Mouse (Mus musculus) lung, postnatal 0 days (tissue): ENCODE data around the gene Ahctf1. TPM values are rescaled to one million over a fixed set of nuclear protein-coding genes. Genes with fewer than 3 reads are reported as not detected.

ENCODE experiments used
- ATAC-seq: fragments of 200-750 bp; cut with Nextera tagmentation; 2 replicates; pipeline ENCODE4 v1.8.0; 2017; ENCODE audit warnings: moderate library complexity
- DNase-seq: peaks from one replicate; pipeline ENCODE4 v3.0.0-alpha.2; 2016; ENCODE audit warnings: low spot score
- H3K27ac ChIP-seq: fragments of 300-500 bp; sonication (generic); 2 replicates; pipeline ENCODE4 v1.5.1; 2014; ENCODE audit warnings: antibody characterized with exemption, mild to moderate bottlenecking, low read length, mixed read lengths
- H3K27me3 ChIP-seq: fragments of 300-500 bp; sonication (generic); replicated peaks from 2 replicates; pipeline ENCODE4 v1.6.1; 2014; ENCODE audit warnings: low read length, mixed read lengths; ENCODE audit not compliant: insufficient read depth
- H3K36me3 ChIP-seq: fragments of 300-500 bp; sonication (generic); 2 replicates; pipeline ENCODE4 v1.6.1; 2014; ENCODE audit warnings: low read length, mixed read lengths; ENCODE audit not compliant: insufficient read depth
- H3K4me1 ChIP-seq: fragments of 300-500 bp; sonication (generic); 2 replicates; pipeline ENCODE4 v1.6.1; 2014; ENCODE audit warnings: antibody characterized with exemption, low read depth, low read length, mixed read lengths; ENCODE audit not compliant: insufficient read depth
- H3K4me2 ChIP-seq: fragments of 300-500 bp; sonication (generic); replicated peaks from 2 replicates; pipeline ENCODE4 v1.6.1; 2014; ENCODE audit warnings: low read depth, mild to moderate bottlenecking, low read length, moderate library complexity, mixed read lengths
- H3K4me3 ChIP-seq: fragments of 300-500 bp; sonication (generic); 2 replicates; pipeline ENCODE4 v1.5.1; 2014; ENCODE audit warnings: low read depth, low read length
- H3K9ac ChIP-seq: fragments of 300-500 bp; sonication (generic); replicated peaks from 2 replicates; pipeline ENCODE4 v1.6.1; 2014; ENCODE audit warnings: low read depth, mild to moderate bottlenecking
- H3K9me3 ChIP-seq: fragments of 300-500 bp; sonication (generic); 2 replicates; pipeline ENCODE4 v1.6.1; 2016; ENCODE audit warnings: low read length, mixed read lengths
- CTCF ChIP-seq: IDR thresholded peaks from 2 replicates; pipeline ENCODE4 v1.5.1; 2016; ENCODE audit warnings: antibody characterized with exemption, mild to moderate bottlenecking
- EP300 ChIP-seq: IDR thresholded peaks from 2 replicates; pipeline ENCODE4 v1.6.1; 2016; ENCODE audit warnings: antibody characterized with exemption, mild to moderate bottlenecking, control low read depth
- WGBS: fragments of 180-500 bp; shearing (Covaris S2); extraction: QIAGEN DNeasy Blood & Tissue Kit; methylation state at CpG from one replicate; pipeline ENCODE4 v1.1.7; 2014; 5-methylcytosine and 5-hydroxymethylcytosine counted together
- polyA plus RNA-seq: library from polyadenylated mRNA; unstranded; fragments of >200 nt; fragmentation: Nextera tagmentation; extraction: Ambion mirVana; gene quantifications from 2 replicates; pipeline ENCODE4 v1.2.1, GENCODE M21; 2015

Ahctf1 gene
- polyA plus RNA-seq, 1 experiment from 2014 or later: 9.4 TPM

DNA sequence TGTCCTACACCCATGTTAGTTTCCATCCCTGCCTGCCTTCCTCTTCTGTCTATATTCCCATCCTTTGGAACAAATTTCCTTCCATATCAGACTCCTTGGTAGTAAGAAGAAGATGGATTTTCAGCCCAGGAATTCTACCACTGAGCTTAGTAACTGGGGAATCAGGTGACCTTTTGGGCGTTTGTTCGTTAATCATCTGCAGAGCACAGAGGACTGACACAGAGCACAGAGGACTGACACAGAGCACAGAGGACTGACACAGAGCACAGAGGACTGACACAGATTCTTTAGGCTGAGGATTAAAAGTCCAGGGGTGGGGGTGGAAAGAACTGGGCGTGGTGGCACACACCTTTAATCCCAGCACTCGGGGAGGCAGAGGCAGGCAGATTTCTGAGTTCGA is 2.3 kb upstream of the Ahctf1 start:
- no peak overlapping the region for H3K9ac ChIP-seq
- H3K9me3 ChIP-seq: no peaks in the 10 kb centered on the region
- H3K27ac ChIP-seq: no peak overlapping the region
- H3K27me3 ChIP-seq: no peaks in the 10 kb centered on the region
- WGBS: 82% methylated on average over 5 of the region's 5 CpGs
- TF ChIP-seq CTCF (no peak), EP300 (no peak)
- no peak for DNase-seq
- 0 out of 2 replicates have a peak, but pooled peaks cover 5% of the 10 kb centered on the region for H3K4me1 ChIP-seq
- ATAC-seq: no peak
- no peaks in the 10 kb centered on the region for H3K36me3 ChIP-seq
- no peak overlapping the region for H3K4me2 ChIP-seq
- no peak overlapping the region for H3K4me3 ChIP-seq

DNA sequence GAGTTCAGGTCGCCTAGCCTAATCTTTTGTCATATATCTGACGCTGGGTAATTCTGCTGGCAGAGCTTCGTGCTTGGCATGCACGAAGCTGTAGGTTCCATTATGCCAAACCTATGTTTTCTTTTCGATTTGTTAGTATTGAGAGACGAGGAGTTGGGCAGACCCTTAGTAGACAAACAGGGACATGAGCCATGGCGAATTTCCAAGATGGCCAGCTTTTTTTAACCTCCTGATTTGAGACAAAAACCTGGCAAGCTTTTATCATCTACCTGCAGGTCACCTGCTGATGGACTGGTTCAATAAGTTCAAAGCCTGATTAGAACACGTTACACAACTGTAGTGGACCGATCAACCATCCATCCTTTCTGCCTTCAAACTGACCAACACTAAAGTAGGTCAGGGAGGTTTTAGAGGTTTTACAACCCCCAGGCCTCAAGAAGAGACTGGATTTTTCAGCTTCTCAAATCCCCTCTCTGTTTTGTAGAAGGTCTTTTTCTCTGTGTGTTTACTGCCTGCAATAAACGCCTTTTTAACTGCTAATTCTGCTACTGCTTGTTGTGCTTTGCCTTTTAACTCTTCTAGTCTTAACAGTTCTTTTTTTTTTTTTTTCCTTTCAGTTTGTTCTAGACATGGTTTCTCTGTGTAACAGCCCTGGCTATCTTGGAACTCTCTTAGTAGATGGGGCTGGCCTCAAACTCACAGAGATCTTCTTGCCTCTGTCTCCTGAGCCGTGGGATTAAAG is 831 bp upstream of the Ahctf1 start:
- TF ChIP-seq CTCF (no peak), EP300 (no peak; the same call in 1 of the 2 replicates)
- ATAC-seq (no peak), DNase-seq (peak; percentile 31)
- 33% methylated on average over 11 of the region's 11 CpGs for WGBS
- H3K4me2 ChIP-seq: peak overlapping the region; percentile 87
- peak overlapping the region; percentile 97; the same call in 1 of the 2 replicates for H3K27ac ChIP-seq
- H3K4me3 ChIP-seq: peak overlapping the region; percentile 83
- H3K36me3 ChIP-seq: no peaks in the 10 kb centered on the region
- 0 out of 2 replicates have a peak, but pooled peaks cover 5% of the 10 kb centered on the region for H3K4me1 ChIP-seq
- no peaks in the 10 kb centered on the region for H3K9me3 ChIP-seq
- H3K9ac ChIP-seq: no peak overlapping the region; the same call in 1 of the 2 replicates
- H3K27me3 ChIP-seq: no peaks in the 10 kb centered on the region

DNA sequence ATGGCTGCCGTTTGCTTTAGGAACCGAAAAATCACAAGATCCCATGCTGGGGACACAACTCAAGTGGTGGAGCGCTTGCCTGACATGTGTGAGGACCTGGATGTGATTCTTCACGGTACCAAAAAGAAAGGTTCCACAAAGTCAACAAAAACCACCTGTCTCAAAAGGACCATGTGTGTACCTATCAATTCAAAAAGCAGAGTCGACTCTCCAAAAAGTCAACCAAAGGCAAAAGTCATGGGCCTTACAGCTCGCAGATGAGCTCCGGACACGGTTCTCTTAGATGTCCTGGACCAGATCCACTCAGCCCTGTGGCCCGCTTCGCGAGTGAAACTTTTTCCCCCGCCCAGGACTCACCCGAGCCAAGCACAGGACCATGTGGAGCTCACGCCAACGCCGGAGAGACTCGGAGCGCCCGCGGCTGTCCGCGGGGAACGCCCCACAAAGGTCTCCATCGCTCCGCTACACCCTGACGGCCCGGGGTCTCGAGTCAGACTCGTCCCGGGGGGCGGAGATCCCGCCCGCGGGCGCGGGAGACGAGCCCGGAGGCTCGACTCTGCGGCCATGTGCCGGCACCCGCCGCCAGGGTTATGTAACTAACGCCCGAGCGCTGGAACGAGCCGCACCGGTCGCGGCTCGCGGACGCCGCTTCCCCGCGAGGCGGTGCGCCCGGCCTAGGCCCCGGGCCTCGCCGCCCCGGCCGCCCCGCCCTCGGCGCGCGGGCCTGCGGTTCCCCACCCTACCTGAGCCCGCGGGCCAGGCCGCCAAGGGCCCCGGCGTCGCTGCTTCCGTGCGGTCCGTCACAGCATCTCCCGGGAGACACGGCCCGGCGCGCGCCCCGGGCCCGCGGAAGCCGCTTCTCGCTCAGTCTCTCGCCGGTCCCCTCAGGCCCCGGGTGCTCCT is 619 bp downstream of the Ahctf1 start, which contains the start of gene Gm10518:
TSS of gene Gm10518 (plus strand) at position 767 of the 903 bp plus-strand sequence.
- Histone ChIP-seq H3K36me3 (peaks cover 3% of the 10 kb centered on the region; the same call in 1 of the 2 replicates), H3K27me3 (no peaks in the 10 kb centered on the region), H3K9me3 (no peaks in the 10 kb centered on the region), H3K27ac (peak within 1 kb of the TSS; percentile 97), H3K4me2 (peak within 1 kb of the TSS; percentile 87), H3K4me3 (peak within 1 kb of the TSS; percentile 83), H3K9ac (peak within 1 kb of the TSS; percentile 94), H3K4me1 (0 out of 2 replicates have a peak, but pooled peaks cover 5% of the 10 kb centered on the region)
- no peak for TF ChIP-seq CTCF
- TF ChIP-seq EP300: no peak
- ATAC-seq (peak; percentile 57), DNase-seq (peak; percentile 55)
- WGBS: under 1% methylated on average over 68 of the region's 94 CpGs

DNA sequence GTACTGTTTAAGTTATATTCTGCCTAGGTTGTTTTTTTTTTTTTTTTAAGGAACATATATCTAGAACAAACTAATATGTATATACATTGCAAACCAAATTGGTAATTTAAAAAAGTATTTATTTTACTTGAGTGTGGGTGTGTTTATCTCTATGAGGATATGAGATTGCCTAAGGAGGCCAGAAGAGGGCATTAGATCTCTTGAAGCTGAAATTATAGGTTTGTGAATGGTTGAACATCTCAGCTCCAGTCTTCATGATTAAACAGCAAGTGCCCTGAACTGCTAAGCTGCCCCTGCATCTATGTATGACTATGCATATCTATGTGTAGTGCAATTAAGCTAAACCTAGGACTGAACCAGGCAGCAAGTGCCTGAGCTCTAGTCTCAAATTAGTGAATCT is 4.7 kb downstream of the Ahctf1 start:
- no peak overlapping the region for H3K4me2 ChIP-seq
- H3K9me3 ChIP-seq: no peaks in the 10 kb centered on the region
- H3K4me1 ChIP-seq: 0 out of 2 replicates have a peak, but pooled peaks cover 5% of the 10 kb centered on the region
- ATAC-seq (no peak), DNase-seq (no peak)
- H3K9ac ChIP-seq: no peak overlapping the region
- peaks cover 22% of the 10 kb centered on the region for H3K36me3 ChIP-seq
- no peak for TF ChIP-seq EP300
- no peak for TF ChIP-seq CTCF
- H3K27me3 ChIP-seq: no peaks in the 10 kb centered on the region
- H3K4me3 ChIP-seq: no peak overlapping the region
- H3K27ac ChIP-seq: no peak overlapping the region

DNA sequence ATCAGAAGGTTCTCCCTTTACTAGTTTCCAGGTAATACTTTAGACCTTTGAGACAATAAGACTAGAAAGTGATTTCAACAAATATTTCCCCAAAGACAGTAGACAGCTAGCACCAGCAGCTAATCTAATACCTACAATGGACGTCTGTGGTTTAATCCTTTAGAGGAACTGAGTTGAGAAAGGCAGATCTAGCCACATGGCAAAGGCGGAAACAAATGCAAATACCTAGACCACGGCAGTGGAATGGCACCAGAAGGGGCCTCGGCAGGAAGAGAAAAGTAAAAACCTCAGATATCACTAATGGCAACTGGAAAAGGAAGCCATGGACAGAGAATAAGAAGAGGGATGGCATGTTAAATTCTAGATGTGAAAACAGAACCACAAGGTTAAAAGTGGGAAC is 16.2 kb downstream of the Ahctf1 start:
- peaks cover 41% of the 10 kb centered on the region for H3K36me3 ChIP-seq
- DNase-seq (no peak), ATAC-seq (no peak)
- H3K4me3 ChIP-seq: no peak overlapping the region
- 75% methylated on average over 4 of the region's 4 CpGs for WGBS
- TF ChIP-seq CTCF (no peak), EP300 (no peak)
- H3K9ac ChIP-seq: no peak overlapping the region
- no peaks in the 10 kb centered on the region for H3K9me3 ChIP-seq
- no peak overlapping the region for H3K27ac ChIP-seq
- H3K4me1 ChIP-seq: no peaks in the 10 kb centered on the region
- no peaks in the 10 kb centered on the region for H3K27me3 ChIP-seq
- no peak overlapping the region for H3K4me2 ChIP-seq

DNA sequence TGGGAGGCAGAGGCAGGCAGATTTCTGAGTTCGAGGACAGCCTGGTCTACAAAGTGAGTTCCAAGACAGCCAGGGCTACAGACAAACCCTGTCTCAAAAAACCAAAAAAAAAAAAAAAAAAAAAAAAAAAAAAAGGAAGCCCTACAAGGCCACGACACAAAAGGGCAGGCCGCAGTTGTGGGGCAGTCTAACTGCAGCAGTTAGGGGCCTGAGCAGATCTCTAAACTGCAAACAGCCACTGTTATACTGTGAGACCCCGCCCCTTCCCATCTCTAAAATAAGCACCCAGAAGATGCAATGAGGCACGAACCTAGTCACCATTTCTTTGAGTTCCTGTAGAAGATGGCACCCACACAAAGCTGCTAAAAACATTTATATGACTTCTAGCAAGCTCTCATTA is 18.0 kb downstream of the Ahctf1 start:
- Histone ChIP-seq H3K27me3 (no peaks in the 10 kb centered on the region), H3K4me3 (no peak overlapping the region), H3K4me2 (no peak overlapping the region), H3K9me3 (no peaks in the 10 kb centered on the region), H3K9ac (no peak overlapping the region), H3K27ac (no peak overlapping the region), H3K36me3 (peaks cover 35% of the 10 kb centered on the region), H3K4me1 (no peaks in the 10 kb centered on the region)
- TF ChIP-seq EP300 (no peak), CTCF (no peak)
- ATAC-seq (no peak), DNase-seq (no peak)
- WGBS: 90% methylated on average over 5 of the region's 5 CpGs
